Mouse (Mus musculus): Measurements from ENCODE around the gene Cd3eap.

Gene Cd3eap

DNA sequence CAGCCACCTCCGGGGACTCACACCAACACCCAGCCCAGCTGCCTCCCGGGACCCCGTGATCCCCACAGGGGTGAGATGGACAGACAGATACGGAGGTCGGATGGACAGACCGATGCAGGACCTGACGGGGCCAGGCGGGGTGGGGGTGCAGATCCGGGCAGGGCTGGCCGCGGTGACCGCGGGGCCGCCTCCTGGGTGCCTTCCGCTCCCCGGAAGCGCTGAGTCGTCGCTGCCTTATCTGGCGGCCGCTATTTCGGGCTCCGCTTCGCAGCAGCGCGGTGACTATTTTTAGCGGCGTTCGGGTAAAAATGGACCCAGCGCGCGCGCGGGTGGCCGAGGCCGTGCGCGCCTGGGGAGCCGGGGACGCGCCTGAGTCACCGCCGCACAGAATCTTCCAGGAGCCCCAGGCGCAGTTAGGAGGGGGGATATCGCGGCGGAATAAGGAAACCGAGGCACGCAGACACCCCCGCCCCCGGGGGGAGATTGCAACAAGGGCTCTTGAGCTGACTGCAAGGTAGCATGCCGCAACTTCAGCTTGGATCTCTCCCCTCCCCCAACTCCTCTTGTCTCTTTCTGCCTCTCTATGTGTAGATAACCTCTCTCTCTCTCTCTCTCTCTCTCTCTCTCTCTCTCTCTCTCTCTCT is 26.5 kb downstream of the Cd3eap start:
- DNase-seq (ENCODE audit: low spot score in 2 of 2) = peak in 1 of 2 experiments; percentile 63

- no peak for DNase-seq (ENCODE audit: low spot score in 2 of 2)
Observed at GRCm38 (mm10) chr7:19331910-19332309, 27.4 kb downstream of the Cd3eap start.

DNA sequence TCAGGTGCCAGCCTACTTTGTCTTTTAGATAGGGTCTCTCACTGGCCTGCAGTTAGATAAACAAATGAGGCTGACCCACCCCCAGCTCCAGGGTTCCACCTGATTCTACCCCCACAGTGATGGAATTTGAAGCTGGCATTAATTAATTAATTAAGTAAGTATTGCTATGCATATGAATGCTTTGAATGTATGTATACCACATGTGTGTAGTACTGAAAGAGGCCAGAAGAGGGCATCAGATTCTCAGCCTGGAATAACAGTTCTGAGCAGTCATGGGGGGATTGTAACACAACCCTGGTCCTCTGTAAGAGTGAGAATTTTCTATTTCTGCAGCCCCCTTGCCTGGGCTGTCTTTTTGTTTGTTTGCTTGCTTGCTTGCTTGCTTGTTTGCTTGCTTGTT is 30.9 kb downstream of the Cd3eap start:
- DNase-seq (ENCODE audit: low spot score in 2 of 2) = no peak

GRCm38 (mm10) chr7:19327782-19328181 is 31.5 kb downstream of the Cd3eap start:
- no peak for DNase-seq (ENCODE audit: low spot score in 2 of 2)

- DNase-seq (ENCODE audit: low spot score in 2 of 2) = peak; percentile 77 to 88
Observed at GRCm38 (mm10) chr7:19327128-19327527, 32.2 kb downstream of the Cd3eap start.

- DNase-seq (ENCODE audit: low spot score in 2 of 2) = peak; percentile 79 to 87
Observed at GRCm38 (mm10) chr7:19326359-19326758, 32.9 kb downstream of the Cd3eap start.

- DNase-seq (ENCODE audit: low spot score in 2 of 2) = no peak
Observed at GRCm38 (mm10) chr7:19325262-19326199, 33.8 kb downstream of the Cd3eap start.

DNA sequence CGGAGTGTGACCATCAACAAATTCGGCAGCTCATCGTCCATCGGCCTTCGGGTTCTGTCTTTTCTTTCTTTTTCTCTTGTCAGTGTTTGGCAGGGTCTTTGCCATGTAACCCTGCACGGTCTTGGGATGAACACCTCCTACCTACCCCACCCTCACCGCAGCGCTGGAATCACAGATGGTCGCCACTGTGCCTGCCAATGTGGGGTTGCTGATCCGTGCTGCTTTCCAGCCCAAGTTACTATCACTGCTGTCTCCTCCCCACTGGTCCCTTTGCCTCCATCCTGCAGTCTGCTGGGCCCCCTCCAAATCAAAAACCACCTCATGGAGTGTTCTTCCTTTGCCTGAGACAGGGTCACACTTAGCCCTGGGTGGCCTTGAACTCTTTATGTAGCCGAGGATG is 35.1 kb downstream of the Cd3eap start:
- DNase-seq (ENCODE audit: low spot score in 2 of 2) = no peak

DNA sequence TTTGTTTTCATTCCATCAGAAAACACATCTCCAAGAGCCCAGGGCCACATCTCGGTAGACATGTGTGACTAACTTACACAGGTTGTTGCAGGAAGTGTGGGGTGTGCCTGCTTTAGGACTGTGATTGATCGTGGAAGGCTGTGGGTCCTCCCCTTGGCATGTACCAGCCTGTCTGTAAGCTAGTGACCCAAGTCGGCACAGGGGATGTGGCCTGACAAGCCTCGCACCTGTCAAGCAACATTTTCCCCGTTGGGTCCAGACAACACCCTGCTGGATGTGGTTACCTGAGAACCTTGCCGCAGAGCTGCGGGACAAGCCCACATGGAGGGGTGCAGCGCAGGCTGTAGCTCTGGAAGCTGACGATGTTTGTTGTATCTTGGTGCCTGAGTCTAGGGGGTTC is 36.8 kb downstream of the Cd3eap start:
- DNase-seq (ENCODE audit: low spot score in 2 of 2) = peak in 1 of 2 experiments; percentile 49

DNA sequence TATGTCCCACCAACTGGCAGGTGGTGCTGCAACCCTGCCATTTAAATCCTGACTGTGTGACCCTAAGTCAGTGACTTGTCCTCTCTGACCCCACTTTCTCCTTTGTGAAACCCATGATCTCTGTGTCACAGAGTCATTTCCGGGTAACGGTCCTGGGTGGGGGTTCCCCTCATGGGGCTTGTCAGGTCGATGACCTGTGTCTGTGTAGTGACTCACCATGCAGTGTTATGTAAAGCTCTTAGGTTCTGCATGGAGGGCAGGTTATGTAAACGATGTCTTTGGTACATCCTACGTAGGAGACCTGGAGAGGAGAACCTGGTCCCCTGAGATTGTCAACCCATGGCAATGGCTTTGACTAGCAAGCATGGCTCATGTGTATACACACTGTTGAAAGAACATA is 37.8 kb downstream of the Cd3eap start:
- no peak for DNase-seq (ENCODE audit: low spot score in 2 of 2)

DNA sequence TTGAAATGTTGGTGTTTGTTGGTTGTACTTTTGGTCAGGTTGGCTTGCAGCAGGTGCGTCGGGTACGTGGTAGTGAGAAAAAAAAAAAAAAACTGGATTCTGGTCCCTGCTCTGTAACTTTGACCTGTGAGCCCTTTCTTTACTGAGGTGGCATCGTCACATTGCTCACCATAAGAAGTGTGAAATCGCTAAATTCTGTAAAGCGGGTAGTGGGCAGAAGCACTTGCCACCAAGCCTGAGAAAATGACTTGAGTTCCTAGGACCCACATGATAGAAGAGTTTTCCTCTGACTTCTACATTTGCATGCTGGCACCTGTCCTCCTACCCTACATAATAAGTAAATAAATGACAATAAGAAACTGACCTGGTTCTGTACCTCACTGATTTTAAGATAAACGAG is 38.6 kb downstream of the Cd3eap start:
- no peak for DNase-seq (ENCODE audit: low spot score in 2 of 2)

DNA sequence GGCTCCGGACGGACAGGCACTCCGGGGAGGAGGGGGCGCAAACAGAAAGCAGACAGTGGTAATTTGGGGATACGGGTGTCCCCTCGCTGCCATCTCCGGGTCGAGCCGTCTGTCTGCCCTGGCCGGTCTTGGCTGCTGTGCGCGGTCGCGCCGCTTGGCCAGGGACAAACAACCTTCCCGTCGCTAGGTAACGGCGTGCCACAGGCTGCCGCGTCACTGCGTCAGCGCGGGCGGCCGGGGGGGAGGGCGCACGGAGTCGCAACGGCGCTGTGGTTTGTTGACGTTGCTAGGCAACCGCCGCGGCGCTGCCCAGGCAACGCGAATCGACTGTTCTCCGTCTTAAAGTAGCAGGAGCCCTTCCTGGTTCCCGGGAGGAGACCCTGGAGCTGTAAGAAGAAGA is 39.4 kb downstream of the Cd3eap start:
- DNase-seq (ENCODE audit: low spot score in 2 of 2) = peak; percentile 92 to 98

DNA sequence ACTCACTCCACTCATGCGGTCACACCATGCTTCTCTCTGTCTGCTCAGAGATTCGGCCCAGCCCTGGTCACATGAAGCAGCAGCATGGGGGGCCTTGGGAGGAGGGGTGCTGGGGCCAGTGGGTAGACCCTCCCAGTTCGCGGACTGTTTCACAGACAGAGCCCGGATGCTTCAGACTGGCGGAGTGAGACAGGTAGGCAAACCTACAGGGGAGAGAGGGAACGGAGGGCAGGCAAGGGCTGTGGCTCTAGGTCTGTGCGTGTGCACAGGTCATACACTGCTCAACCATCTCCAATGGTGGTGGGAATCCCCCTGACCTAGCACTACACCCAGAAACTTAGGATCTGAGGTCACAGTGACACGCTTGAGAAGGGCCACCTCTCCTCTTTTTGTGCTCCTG is 39.8 kb downstream of the Cd3eap start:
- DNase-seq (ENCODE audit: low spot score in 2 of 2) = no peak

DNA sequence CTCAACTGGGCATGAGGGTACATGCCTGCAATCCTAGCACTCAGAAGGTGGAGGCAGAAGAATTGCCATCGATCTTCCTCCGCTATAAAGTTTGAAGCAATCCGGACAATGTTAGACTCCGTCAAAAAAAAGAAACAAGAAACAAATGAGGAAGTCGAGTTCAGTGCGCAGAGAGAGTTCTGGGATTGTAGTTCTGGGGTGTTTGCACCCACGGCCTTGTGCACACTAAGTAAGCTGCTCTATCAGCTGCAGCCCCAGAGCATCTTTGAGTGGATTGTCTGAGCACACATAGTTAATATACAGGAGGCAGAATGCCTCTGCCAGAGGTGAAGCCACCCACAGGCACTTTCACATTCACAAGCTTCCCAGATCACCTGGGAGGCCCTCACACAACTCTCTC is 40.6 kb downstream of the Cd3eap start:
- no peak for DNase-seq (ENCODE audit: low spot score in 2 of 2)

DNA sequence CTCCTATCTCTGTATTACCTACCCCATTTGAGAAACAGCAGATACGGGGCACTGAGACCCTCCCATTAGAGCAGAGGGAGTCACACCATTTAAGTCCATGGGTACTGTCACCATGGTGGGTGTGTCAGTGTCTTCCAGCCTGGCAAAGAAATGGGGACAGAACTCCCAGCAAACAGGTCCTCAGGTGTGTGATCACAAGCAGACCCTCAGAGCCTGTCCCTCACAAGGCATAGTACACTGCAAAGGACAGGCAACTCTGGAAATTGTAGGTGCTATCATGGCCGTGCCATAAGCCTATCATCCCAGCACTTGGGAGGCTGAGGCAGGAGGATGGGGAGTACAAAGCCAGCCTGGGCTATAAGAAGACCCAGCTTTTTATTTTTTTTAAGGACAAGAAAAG is 41.1 kb downstream of the Cd3eap start:
- no peak for DNase-seq (ENCODE audit: low spot score in 2 of 2)

DNA sequence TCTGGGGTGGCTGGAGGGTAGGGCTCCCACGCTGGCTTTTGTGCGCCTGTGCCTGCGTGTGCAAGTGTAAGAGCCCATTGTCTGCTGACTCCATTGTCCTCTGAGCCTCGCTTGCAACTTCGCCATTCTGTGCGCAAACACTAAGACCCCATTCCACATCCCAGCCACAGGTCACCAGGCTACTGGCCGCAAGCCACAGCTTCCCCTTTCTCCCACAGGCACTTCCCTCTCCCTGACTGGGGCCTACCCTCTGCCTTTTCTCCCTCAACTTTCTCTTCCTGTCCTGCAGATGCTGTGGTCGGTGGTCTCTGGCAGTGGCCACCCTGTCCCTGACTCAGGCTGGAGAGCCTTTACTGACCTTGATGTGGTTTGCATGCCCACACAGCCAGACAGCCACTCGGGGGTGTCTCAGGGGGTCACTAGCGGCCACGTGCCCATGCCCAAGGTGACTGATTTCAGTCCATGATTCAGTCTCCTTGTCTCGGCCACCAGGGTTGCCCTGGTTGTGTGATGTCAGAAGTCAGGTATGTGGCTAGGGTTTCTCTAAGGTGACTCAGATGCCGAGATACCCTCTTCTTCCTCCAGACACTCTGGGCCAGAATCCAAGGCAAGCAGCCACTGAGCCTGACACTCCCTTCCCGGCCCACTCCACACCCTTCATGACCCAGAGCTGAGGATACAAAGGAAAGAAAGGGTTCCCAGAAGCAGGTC is 42.7 kb downstream of the Cd3eap start:
- no peak for DNase-seq (ENCODE audit: low spot score in 2 of 2)

- no peak for DNase-seq (ENCODE audit: low spot score in 2 of 2)
Observed at GRCm38 (mm10) chr7:19314033-19314432, 45.2 kb downstream of the Cd3eap start.

- no peak for DNase-seq (ENCODE audit: low spot score in 2 of 2)
Observed at GRCm38 (mm10) chr7:19311991-19312390, 47.3 kb downstream of the Cd3eap start.

DNA sequence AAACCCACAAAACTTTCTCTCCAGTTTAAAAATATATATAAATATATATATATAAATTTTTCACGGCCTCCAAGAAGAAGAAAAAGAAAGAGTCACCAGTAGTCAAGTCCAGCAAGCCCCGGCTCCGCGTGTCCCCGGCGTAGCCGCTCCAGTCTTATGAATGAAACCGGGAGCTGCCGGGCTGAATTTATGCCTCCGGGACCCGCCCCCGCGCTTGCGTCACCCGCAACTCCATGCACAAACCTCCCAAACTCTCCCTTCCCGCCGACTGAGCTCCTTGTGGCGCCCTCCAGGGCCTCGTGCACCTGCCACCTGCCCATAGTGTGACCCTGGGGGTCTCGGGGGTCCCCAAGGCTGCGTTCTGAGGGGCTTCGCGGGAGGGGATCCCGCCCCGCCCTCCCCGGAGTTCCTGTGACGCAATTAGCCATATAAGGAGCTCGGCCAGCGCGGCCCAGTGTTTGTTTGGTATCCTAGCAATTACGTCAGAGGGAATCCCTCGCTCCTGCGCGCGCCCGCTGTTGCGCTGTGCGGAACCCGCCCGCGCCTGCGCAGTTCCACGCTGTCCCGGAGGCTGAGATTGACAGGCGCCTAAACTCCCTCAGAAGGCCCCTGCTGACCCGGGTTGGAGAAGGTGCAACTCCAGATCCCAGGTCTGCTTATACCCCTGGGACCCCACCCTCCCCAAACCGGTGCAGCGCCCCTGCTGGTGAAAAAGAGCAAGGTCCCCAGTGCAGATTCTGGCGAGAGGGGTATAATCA is 49.2 kb downstream of the Cd3eap start, which contains the start of gene Fosb:
Gene Fosb (minus strand): TSS at position 168 of the 758 bp plus-strand sequence.
- peak; percentile 91 to 94 for DNase-seq (ENCODE audit: low spot score in 2 of 2)

DNA sequence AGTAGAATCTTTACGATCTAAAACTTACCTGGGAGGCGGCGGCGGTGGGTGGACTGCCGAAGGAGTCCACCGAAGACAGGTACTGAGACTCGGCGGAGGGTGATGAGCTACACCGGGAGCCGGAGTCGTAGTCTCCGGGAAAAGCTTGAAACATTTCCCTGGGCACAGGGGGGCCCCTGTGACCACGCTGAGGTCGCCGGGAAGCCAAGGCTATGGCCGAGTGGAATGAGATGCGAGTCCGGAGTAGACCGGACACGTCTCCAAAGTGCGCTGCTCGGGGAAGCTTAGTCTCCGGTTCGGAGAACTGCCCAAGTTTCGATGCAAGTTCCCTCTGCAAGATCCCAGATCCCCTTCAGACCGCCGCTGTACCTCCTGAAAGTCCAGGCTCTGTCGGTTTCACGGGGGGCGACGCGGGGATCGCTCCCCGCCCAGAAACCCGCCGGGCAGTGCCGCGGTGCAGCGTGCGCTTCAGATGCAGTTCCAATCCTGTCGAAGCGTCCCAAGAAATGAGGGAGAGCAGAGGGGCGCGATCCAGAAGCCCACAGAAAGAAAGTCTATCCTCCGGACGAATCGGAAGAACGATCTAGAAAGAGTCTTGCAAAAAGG is 49.9 kb downstream of the Cd3eap start:
- no peak for DNase-seq (ENCODE audit: low spot score in 2 of 2)

All from urinary bladder, postnatal 4 days (tissue).